Mouse (Mus musculus) left cerebral cortex, postnatal 36 days (tissue): ENCODE measurements around the gene Ssr1. TPM values are rescaled to one million over a fixed set of nuclear protein-coding genes. Genes with fewer than 3 reads are reported as not detected.

ENCODE experiments used
- DNase-seq, 2 experiments: peaks; one replicate each; pipeline ENCODE4 v3.0.0; 2021 to 2022; ENCODE audit warnings: low spot score in 2 of 2, mixed read lengths in 1 of 2
- intact Hi-C: fragments of 180-260 bp; cut with DNase I; formaldehyde crosslinking; loops from one replicate; pipeline ENCODE4 v1.15.1; 2025
- total RNA-seq, 2 experiments: library from RNA; stranded (reverse); gene quantifications; 2 replicates each; pipeline ENCODE4 v1.2.3; 2021

Ssr1 gene
- total RNA-seq, 2 experiments from 2014 or later, result 79.5 to 88.5 TPM

- intact Hi-C loops, result no loop called here
- DNase-seq, result no peak
Observed at GRCm38 (mm10) chr13:37929532-37929931, 64.5 kb downstream of the Ssr1 start.

- intact Hi-C loops, result no loop called here
- DNase-seq, result no peak
Observed at GRCm38 (mm10) chr13:37926394-37926793, 67.6 kb downstream of the Ssr1 start.

- intact Hi-C loops, result no loop called here
- DNase-seq, result no peak
Observed at GRCm38 (mm10) chr13:37924461-37924948, 69.5 kb downstream of the Ssr1 start.

- intact Hi-C loops, result no loop called here
- no peak for DNase-seq
Observed at GRCm38 (mm10) chr13:37923643-37924460, 70.2 kb downstream of the Ssr1 start.

- intact Hi-C loops, result no loop called here
- DNase-seq, result no peak
Observed at GRCm38 (mm10) chr13:37923091-37923490, 70.9 kb downstream of the Ssr1 start.

GRCm38 (mm10) chr13:37920727-37921126 is 73.3 kb downstream of the Ssr1 start:
- intact Hi-C loops, result no loop called here
- DNase-seq, result no peak

GRCm38 (mm10) chr13:37919711-37920277 is 74.2 kb downstream of the Ssr1 start:
- intact Hi-C loops, result no loop called here
- DNase-seq, result no peak

- intact Hi-C loops, result no loop called here
Observed at GRCm38 (mm10) chr13:37918336-37919261, 75.4 kb downstream of the Ssr1 start.

More at GRCm38 (mm10) chr13:37918336-37919261, 75.4 kb downstream of the Ssr1 start:
- DNase-seq, result no peak

Other genes starting within 250 kb of the Ssr1 start
- gene Rreb1, start 215.8 kb downstream of the Ssr1 start, total RNA-seq, result 10 to 100 TPM; 20.7 to 44.1 TPM
- 10 to 100 TPM; 22.9 to 32.0 TPM for gene Riok1, start 42.8 kb upstream of the Ssr1 start, total RNA-seq
- 1 to 10 TPM; 5.9 to 6.0 TPM for gene Cage1, start 42.9 kb upstream of the Ssr1 start, total RNA-seq
- gene Dsp, start 157.1 kb upstream of the Ssr1 start, total RNA-seq, result under 1 TPM; 0.10 to 0.14 TPM
- 10 to 100 TPM; 12.7 to 25.7 TPM for gene Snrnp48, start 210.7 kb upstream of the Ssr1 start, total RNA-seq